ENCODE assay signal across 12 mouse cellular contexts in the genomic region with DNA sequence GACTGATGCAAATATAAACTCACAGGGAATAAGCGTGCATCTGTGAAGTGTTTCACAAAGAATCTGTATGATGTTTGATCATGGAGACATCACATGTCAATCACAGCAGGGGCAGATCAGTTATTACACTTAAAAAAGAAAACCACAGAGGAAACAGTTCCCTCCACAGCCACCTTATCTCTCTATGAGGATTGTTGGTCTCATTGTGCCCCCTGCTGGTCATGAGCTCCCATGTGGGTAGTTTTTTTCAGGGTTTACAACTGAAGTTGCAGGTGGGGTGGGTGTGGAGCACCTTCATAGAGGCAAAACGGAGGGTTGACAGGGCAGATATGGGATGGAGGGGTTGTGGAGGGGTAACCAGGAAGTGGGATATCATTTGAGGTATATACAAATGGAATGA.
DNase-seq lines count a peak whose midpoint lies in the region; ATAC-seq lines count a peak whose summit lies in the region.
"Had no signal": no experiment of that assay in that cellular context is flagged by ENCODE, and none has a peak within 500 bp of the region (broad histone marks: within the 10 kb centered on the region; RNA-seq: fewer than 3 reads in every experiment).

No protein-coding gene starts in this region.

- peaks cover 7% of the 10 kb centered on the region; the same call in 1 of the 2 replicates for H3K9me3 ChIP-seq in kidney, embryonic 14.5 days (ENCODE audit: control insufficient read depth, low read length)
- H3K9me3 ChIP-seq: lung, embryonic 15.5 days had no signal

- H3K36me3 ChIP-seq in kidney, embryonic 14.5 days (ENCODE audit: control insufficient read depth, insufficient read depth, low read length): no peaks in the 10 kb centered on the region
- H3K36me3 ChIP-seq: intestine, embryonic 15.5 days; limb, embryonic 12.5 days; lung, embryonic 15.5 days had no signal

- intact Hi-C loops in left cerebral cortex, postnatal 4 days (cut with DNase I): no loop called here

- ATAC-seq in neutrophil, adult 5-6 weeks (ENCODE audit: extremely low read depth, insufficient number of reproducible peaks, low FRiP score, poor library complexity, severe bottlenecking): peak; percentile 44; the same call in 1 of the 2 replicates
- no peak for ATAC-seq in kidney, embryonic 14.5 days (ENCODE audit: low FRiP score, low TSS enrichment)
- ATAC-seq: intestine, embryonic 15.5 days had no signal

- H3K4me2 ChIP-seq in kidney, embryonic 14.5 days (replicated peaks; ENCODE audit: low read depth, low read length): no peak overlapping the region
- H3K4me2 ChIP-seq: intestine, embryonic 15.5 days; limb, embryonic 12.5 days; lung, embryonic 15.5 days had no signal

- H3K27ac ChIP-seq in kidney, embryonic 14.5 days (ENCODE audit: low read depth, low read length): no peak overlapping the region
- H3K27ac ChIP-seq: intestine, embryonic 15.5 days; limb, embryonic 12.5 days; lung, embryonic 15.5 days had no signal

- no peak overlapping the region for H3K4me3 ChIP-seq in kidney, embryonic 14.5 days (ENCODE audit: low read length)
- H3K4me3 ChIP-seq: erythroblast, embryonic 14.5 days; intestine, embryonic 15.5 days; limb, embryonic 12.5 days; lung, embryonic 15.5 days had no signal

- no peaks in the 10 kb centered on the region for H3K4me1 ChIP-seq in kidney, embryonic 14.5 days (ENCODE audit: control insufficient read depth, insufficient read depth, low read length)
- H3K4me1 ChIP-seq: intestine, embryonic 15.5 days; limb, embryonic 12.5 days; lung, embryonic 15.5 days had no signal

- H3K9ac ChIP-seq in kidney, embryonic 14.5 days (ENCODE audit: low read depth, low read length): no peak overlapping the region
- H3K9ac ChIP-seq: intestine, embryonic 15.5 days; limb, embryonic 12.5 days; lung, embryonic 15.5 days had no signal

- WGBS in kidney, embryonic 14.5 days: 84% methylated on average over 2 of the region's 2 CpGs

- no peaks in the 10 kb centered on the region for H3K27me3 ChIP-seq in kidney, embryonic 14.5 days (ENCODE audit: control insufficient read depth, insufficient read depth, low read length)
- H3K27me3 ChIP-seq: intestine, embryonic 15.5 days; limb, embryonic 12.5 days; lung, embryonic 15.5 days had no signal

- peak; percentile 47 for DNase-seq in lung, postnatal 14 days
- no peak for DNase-seq in lung, postnatal 10 days
- DNase-seq in ZHBTc4 (ENCODE audit: low read depth, low spot score): peak; percentile 66
- DNase-seq in thymus, postnatal 4 days: peak; percentile 94
- DNase-seq in left cerebral cortex, postnatal 4 days: no peak
- no peak for DNase-seq in cerebellum, postnatal 25 days

Comparison
In these comparisons a context has a peak if more than half of its experiments do, and no peak if none do; other contexts are left out.
1. DNase-seq: peak in lung, postnatal 14 days (single experiment), ZHBTc4 (single experiment) and thymus, postnatal 4 days (single experiment); none in lung, postnatal 10 days (single experiment), left cerebral cortex, postnatal 4 days (single experiment) and cerebellum, postnatal 25 days (0 of 2).